Mouse (Mus musculus) 3T3-L1 (cell line): ENCODE data around the gene Liph.
"Not testable (repeated sequence)": the region's sequence is repeated elsewhere in the genome, so short reads cannot be mapped to it uniquely, and the experiment has no call there.

Experiments
- DNase-seq: peaks from one replicate; pipeline ENCODE4 v3.0.0-alpha.2; 2015; ENCODE audit warnings: low read depth, low spot score

The Liph gene

DNA sequence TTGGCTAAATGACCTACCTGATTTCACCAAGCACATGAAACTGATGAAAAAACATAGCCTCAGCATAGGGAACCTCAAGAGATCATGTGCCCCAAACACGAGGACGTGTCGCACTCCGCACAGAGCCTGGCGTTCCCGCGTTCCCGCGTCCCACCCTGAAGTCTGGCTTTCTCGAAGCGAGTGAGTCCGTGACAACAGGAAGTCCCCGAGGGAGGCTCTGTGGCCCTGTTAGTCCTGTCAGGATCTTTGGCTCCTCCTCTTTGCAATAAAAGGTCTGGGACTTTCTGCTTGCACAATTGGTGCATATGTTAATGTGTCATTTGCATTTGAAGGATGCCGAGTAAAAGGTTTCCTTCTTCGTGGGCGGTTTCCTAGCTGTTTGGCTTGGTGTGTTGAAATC lies at the start of gene Liph:
Liph (minus strand) TSS at position 360 of the 400 bp plus-strand sequence.
- DNase-seq: peak; percentile 25

DNA sequence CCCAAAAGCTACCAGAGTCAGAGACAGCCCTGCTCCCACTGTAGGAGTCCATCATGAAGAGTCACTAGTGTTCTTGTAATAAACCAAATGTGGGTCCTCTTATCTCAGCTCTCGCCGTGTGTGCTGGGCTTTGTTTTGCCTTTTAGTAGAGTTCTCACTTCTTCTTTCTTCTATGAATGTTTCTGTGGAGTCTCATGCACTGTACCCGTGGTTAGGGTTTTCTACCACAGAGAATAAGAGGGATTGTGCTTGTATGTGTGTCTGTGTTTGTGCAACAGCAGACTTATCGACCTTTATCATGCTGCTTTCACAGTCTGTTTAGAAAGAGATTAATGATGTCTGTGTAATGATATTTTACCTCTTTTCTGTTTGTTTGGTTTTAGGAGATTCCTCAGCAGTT lies 48.4 kb upstream of the Liph start:
- no peak for DNase-seq

DNA sequence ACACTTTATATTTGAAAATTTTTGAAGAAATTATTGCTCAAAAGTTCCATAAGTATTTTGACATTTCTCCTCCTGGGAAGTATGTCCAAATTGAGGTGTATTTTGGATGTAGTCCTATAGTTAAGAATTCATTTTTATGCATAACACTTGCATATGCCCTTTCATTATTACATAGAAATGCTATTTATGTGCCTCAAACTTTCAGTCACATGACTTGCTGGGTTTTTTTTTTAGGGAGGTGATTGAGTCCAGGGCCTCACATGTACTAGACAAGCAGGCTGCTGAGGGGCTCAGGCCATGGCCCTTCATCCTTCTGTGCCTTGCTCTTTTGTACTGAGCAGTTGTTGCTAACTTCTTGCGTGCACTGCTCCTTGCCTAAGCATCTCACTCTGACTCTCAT lies 44.5 kb upstream of the Liph start:
- no peak for DNase-seq

DNA sequence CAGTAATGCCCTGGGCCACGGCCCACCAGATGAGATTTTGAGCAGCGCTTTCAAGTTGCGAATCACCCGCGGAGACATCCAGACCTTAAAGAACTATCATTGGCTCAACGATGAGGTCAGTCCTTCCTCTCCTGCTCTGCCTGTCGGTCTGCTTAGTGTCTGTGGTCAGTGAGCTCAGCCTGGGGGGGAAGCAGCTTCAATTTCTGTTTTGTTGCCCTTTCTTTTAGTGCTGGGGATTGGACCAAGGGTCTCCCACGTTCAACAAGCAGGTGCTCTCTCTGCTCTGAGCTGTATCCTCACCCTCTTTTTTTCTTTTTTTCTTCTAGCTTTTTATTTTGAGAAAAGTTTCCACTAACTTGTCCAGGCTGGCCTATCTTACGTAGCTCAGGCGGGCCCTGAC lies 43.1 kb upstream of the Liph start:
- DNase-seq: no peak

DNA sequence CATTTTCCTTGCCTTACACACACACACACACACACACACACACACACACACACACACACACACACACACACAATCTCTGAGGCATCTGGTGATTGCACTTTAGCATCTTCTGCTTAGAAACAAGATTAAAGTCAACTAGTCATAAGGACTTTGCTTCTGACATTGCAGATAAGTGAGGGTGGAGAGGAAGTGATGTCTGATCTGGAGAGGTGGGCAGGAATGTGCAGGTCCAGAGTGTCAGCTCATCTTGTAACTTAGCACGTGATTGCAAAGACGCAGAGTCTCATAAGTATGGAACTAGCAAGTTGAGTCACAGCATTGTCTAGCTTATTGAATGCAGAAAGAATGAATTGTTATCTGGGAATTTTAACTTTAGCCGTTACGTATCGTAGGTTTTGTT lies 32.0 kb upstream of the Liph start:
- DNase-seq: no peak

DNA sequence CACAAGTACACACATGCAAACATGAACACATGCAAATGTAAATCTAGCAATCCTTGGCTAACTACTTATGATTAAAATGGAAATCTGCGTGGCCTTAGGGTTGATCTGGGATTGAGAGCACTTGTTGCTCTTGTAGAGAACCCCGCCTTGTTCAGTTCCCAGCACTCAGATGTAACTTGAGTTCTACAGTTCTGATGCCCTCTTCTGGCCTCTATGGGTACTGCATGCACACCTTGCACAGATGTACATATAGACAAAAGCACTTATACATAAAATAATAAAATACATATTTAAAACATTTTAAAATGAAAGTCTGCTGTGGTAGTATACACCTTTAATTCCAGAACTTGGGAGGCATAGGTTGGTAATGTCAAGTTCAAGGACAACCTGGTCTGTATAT lies 26.7 kb upstream of the Liph start:
- peak; percentile 50 for DNase-seq

DNA sequence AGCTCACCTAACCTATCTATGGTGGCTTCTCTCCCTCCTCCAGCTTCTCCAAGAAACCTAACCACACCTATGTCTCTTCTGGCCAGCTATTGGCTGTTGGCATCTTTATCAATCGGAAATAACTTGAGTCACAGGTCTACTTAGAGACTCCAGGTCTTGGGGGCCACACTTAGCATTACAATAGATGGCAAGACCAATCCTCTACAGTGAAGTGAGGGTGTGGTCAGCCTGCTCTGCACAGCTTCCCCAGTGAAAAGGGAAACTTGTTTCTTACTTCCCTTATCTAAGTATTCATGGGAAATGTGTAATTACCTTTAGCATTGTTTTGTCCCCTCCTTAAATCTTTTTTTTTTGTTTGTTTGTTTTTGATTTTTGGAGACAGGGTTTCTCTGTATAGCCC lies 20.1 kb upstream of the Liph start:
- DNase-seq: no peak

DNA sequence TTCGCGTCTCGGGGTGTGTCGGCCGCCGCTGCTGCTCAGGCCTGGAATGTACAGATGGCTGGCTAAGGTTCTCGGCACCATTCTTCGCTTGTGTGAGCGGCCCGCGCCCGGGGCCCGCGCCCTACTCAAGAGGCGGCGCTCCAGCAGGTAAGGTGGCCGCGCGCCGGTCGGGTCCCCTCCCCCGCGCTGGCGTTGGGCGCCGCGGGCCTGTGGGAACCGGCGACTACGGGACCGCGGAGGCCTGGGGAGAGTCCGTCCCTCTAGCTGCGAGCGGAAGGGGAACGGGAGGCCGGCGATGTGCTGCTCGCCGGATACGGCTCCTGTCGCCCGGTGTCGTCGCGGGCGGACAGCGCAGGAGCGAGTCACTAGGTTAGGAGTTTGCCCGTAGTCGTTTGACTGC lies 14.1 kb upstream of the Liph start:
- DNase-seq: peak; percentile 34

DNA sequence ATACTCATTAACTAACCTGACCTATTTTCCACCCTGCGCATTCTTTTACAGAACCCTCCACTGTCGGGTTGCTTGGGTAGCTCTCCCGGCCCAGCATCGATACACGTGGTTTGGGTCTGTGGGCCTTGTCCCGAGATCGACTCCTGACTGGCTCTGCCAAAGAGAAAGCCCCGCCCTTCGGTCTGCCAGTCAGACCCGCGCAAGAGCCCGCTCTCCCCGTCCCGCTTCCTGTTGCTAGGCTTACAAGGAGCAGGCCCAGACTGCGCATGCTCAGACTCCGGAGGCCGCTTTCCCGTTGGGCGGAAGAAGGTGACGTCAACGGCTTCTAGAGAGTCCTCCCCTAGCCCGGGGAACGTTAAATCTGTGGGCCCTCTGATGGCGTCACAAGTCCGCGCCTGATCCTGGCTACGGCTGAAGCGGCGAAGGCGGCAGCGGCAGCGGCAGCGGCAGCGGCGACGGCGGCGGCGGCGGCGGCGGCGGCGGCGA lies 13.7 kb upstream of the Liph start, which contains the start of gene Senp2:
Senp2 (plus strand) TSS at position 386 of the 486 bp plus-strand sequence.
- peak; percentile 100 for DNase-seq

DNA sequence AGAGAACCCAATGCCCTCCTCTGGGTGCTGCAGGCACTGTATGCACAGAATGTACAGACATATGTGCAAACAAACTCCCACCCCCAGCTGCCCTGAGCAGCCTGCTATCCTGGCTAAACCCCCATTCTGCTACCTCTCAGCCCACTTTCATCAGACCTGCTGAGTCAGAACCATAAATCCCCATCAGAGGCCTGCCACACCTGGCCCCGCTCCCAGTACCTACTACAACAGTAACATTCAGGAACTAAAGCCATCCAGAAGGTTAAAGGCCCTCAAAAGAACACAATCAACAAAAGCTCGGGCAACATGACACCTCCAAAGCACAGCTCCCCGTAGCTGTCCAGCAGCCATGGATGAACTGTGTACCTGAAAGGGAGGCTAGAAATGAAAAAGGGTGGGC lies 6.1 kb upstream of the Liph start:
- DNase-seq: peak; percentile 53

DNA sequence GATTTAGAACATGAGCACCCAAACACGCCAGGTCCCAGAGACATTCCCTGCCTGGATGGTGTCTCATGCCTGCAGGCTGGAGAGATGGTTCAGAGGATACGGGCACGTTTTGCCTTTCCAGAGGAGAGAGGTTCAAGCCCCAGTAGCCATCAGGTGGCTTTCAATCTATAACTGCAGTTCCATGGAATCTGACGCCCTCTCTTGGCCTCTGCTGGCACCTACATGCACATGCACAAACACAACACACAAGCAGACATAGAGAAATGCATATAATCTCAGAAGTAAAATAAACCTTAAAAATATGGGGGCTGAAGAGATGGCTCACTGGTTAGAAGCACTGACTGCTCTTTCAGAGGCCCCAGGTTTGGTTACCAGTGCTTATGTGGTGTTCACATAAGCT lies 5.7 kb upstream of the Liph start:
- DNase-seq: no peak

DNA sequence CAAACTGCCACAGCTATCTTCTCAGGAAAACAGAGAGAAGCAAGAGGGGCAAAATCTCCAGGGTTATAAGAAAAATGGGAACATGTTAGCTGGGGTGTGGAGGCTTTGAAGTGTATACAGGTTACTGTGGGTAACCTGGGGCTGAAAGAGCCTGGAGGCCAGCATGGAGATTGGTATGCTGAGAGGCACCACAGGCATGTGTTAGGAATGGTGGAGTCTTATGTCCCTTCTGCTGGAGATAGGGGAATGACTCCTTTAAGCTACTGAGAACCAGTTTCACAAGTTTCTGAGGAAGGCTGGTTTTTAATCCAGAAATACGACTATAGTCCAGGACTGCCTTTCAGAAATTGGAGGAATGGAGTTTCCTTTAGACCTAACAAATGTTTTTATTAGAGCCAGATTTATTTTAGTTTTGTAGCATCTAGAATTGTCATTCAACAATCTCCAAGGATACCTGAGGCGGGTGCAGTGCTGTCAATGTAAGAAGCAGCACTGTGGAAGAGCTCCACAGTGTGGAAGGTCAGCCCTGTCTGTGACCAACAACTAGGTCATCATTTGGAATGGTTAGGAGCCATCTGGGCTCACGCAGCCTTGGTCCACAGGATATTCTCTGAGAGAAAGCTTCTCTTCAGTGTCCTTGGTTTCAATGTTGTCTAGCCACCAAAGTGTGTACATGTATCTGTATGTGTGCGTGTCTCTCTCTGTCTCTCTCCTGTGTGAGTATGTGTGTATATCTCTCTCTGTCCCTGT lies 4.7 kb upstream of the Liph start:
- DNase-seq: peak; percentile 23

DNA sequence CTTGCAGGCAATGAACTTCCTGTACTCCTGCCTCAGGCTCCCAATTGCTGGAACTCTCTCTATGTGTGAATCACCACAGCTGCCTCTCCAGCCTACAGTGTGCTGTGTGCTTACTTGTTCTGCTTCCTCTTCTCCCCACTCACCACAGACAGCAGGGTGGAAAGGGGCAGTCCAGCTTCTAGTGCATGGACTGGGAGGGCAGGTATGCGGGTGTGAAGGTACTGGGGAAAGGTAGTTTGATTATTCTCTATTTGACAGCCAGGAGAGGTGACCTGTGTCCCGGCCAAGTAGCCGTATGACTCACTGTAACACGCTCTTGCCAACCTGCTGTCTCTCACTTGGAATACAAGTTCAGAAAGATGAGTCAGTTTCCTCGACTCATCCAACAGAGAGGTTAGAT lies 2.6 kb upstream of the Liph start:
- peak; percentile 91 for DNase-seq

DNA sequence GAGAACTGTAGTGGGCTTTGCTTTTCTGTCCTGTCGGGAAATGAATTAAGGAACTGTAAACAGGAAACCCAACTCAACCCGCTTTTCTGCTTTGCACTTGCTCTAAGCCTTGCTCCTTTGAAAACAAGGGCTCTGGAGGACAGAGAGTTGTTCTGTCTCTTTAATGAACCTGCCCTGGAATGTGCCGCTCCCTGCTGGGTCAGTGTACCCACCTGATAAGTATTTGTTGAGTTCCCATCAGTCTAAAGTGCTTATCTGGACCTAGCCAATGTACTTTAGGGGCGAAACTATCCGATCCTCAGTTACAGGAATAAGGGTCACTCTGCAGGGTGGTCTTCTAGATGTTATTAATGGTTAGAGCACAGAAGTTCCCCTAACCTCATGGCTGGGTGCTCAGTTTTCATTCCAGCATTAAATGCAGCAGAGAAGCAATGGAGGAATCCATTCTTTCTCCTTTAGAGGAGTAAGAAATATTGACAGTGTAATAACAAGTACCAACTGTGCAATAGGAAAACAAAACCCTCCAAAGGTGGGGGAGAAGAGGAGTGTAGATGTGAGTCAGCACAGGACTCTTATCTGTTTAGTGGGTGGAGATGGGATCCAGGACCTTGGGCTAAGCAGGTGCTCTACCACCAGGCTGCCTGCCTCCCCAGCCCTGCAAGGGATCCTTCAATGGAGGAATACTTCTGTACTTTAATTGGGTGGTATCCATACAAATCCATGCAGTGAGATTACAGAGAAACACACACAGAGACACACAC lies 1.6 kb upstream of the Liph start:
- no peak for DNase-seq

DNA sequence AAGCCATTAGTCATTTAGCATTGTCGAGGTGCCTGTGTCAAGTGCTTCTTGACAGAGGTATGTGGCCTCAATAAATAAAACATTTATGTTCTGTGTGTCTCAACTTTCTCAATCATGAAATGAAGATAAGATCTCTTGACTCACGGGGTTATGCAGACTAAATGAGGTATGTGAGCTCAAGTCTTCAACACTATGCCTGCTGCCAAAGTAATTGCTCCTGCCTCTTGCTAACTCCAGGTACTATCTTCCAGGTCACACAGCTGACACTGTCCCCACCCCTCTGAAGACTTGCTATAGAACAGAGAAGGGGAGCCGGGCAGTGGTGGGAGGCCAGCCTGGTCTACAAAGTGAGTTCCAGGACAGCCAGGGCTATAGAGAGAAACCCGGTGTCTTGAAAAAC lies 939 bp upstream of the Liph start:
- peak; percentile 57 for DNase-seq

DNA sequence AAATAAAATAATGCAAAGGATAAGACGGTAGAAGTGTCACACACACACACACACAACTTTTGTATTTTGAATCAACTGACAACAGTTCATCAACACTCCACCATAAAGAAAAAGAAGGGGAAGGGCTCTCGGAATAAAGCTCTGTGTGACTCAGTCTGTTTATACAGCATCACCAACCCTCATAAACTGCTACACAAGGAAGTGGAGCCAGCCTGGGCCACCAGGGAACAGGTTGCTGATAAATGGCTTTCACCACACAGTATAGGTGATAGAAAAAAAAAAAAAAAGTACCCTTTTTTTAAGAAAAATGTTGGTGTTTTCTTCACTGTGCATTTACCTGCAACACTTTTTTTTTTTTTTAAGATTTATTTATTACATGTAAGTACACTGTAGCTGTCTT lies 3.7 kb downstream of the Liph start:
- no peak for DNase-seq

DNA sequence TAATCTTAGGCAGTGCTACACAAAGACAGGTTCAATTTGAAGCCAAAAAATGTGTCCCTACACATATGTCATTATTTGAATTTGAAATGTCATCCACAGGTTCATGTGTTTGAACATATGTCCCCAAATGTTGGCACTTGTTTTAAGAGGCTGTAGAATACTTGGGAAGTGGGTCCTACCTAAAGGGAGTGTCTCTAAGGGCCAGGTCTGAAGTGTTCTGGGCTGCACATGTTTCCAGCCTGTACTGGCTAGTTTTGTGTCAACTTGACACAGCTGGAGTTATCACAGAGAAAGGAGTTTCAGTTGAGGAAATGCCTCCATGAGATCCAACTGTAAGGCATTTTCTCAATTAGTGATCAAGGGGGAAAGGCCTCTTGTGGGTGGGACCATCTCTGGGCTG lies 4.6 kb downstream of the Liph start:
- not testable (repeated sequence) for DNase-seq

DNA sequence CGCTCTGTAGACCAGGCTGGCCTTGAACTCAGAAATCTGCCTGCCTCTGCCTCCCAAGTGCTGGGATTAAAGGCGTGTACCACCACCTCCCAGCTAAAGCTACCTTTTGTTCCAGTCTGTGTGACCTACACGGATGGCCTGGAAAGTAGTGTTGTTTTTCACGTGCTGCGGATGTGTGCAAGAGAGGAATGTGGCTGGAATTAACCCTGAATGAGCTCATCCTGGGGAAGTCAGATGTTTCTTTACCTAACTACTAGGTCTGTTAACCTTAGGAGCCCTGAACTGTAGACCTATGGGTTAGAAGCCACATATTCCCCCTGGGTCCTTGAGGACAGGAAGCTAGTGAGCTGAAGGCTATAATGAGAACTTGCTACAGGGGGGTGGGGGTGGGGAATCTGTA lies 7.5 kb downstream of the Liph start:
- no peak for DNase-seq

DNA sequence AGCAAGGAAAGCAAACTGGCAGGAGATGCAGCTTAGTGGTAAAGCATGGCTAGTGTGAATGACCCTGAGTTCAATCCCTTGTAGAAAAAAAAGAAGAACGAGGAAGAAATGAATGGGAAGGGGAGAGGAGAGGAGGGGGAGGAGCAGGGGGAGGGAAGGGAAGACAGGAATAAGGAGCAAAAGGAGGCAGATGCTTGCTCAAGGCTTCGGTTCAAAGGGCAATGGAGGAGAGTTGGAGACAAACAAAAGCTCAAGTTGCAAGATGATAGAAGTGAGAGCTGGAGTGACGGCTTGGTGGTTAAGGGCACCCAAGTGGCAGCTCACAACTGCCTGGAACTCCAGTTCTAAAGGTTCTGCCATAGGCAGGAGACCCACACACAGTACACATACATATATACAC lies 9.3 kb downstream of the Liph start:
- no peak for DNase-seq

DNA sequence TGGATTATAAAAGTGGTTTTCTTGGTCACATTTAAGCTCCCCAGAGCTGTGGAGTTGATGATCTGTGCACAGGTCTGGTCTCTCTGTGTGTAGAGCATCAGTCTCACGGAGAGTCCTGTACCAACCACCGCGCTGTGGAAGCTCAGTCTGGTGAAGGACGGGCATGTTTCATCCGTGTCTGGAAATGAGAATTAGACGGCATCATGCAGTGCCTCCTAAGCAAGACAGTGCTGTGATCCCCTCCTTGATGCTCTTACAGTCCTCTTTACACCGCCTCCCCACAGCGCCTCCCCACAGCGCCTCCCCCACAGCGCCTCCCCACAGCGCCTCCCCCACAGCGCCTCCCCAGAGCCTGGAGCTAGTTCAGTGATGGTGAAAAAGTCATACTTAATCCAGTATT lies 11.4 kb downstream of the Liph start:
- no peak for DNase-seq

DNA sequence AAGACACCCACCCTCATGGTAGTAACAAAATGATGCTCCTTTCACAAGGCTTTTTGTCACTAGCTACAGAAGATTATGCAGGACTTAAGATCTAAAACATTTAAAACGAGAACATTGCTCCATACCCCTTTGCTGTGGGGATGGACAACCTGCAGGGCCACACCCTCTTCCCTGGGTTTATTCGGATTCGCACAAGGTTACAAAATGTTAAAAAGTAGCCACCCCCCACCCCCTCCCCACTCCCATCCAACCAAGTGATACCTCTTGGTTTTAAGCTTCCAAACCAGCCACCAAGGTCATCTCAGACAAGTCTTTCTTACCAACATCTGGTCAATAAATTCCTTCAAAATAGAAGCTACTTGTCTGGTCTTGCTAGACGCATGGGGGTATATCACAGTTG lies 11.9 kb downstream of the Liph start:
- no peak for DNase-seq

DNA sequence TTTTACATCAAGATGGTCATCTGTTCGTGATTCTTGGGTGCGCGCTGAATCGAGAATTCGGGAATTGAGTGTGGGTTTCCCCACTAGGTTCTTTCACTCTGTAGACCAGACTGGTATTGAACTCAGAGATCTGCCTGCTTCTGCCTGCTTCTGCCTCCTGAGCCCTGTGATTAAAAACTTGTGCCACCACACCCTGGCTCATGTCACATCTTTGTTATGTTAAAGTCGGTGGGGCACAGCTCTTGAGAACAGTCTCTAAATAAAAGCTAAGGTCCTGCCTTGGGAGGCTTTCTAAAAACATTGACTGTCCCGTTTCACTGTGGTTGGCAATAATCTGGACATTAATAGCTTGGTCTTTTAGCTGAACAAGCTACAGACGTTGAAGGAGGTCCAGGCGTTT lies 12.3 kb downstream of the Liph start:
- no peak for DNase-seq

DNA sequence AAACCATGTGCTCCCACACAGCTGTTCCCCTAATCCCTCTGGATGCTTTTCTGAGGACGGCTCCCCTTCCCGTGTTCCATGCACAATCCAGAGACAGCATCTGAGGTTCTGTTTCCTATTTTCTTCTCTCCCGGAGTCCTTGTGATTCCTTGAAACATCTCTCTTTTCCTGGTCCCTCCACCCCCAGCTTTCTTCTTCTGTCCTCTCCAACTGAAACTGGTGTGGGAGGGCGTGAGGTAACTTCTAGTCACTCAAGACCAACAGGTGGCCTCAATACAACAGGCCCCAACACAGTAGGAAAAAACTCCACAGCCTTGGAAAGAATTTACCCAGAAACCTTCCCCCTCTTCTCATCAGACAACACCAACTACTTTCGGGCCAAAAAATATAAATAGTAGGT lies 18.1 kb downstream of the Liph start:
- no peak for DNase-seq
